Mouse (Mus musculus) kidney, postnatal 14 days (tissue): Measurements from ENCODE around the gene Mab21l1.

ENCODE experiments used
- DNase-seq: peaks from one replicate; pipeline ENCODE4 v3.0.0; 2022; ENCODE audit warnings: mixed read lengths

Gene Mab21l1

DNA sequence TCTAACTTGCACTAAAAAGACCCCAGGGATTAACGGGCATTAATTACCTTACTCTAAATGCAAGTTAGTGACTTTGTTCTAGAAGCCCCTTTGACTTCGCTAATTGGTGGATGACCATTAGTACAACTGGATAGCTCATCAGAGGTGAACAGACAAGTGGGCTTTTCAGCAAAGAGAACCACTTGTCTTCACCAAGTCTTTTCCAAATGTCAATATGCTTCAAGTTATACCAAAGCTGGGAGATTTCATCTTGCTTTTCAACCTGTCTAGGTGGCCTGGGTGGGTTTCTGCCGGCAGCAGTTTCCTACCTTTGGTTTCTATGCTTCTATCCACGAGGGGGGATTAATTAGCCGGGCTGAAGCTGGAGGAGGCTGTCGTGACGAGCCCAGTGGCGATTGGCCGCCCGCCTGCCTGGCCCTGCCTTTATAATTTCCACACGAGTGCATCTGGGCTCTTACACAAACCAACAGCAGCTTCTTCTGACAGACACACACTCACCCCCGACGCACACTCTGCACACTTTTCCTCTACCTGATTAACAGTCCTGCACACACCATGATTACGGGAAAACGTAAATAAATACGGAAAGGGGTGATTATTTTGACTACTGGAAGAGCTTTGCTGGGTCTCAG is at the start of gene Mab21l1:
Gene Mab21l1, plus strand, starts transcription at position 455 of the 632 bp plus-strand sequence.
- DNase-seq, result peak; percentile 16

GRCm38 (mm10) chr3:55733665-55734064 is 48.6 kb upstream of the Mab21l1 start:
- DNase-seq, result no peak

GRCm38 (mm10) chr3:55741428-55741827 is 40.9 kb upstream of the Mab21l1 start:
- no peak for DNase-seq

- DNase-seq, result no peak
Measured at GRCm38 (mm10) chr3:55742218-55742617, 40.1 kb upstream of the Mab21l1 start.

- no peak for DNase-seq
Measured at GRCm38 (mm10) chr3:55742654-55743053, 39.7 kb upstream of the Mab21l1 start.

GRCm38 (mm10) chr3:55743885-55744284 is 38.4 kb upstream of the Mab21l1 start:
- DNase-seq, result no peak

- DNase-seq, result no peak
Measured at GRCm38 (mm10) chr3:55750445-55751065, 31.8 kb upstream of the Mab21l1 start.

DNA sequence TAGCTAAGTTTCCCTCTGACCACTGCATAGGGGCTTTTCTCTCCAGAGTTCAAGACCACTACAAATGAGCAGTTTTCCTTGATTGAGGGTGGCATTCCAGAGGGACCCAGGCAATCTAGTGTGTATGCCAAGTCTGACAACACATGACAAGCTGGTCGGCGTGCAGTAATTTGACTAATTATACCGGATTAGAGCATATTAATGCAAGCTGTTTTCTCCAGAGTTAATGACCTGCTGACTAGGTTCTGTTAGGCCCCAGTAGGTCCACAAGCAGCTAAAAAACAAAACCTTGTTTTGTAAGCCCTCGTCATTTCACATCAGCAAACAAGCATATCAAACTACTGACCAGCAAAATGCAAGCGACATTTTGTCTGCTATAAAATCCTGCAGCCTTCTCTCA is 30.9 kb upstream of the Mab21l1 start:
- DNase-seq, result no peak

- DNase-seq, result no peak
Measured at GRCm38 (mm10) chr3:55752558-55752957, 29.8 kb upstream of the Mab21l1 start.

DNA sequence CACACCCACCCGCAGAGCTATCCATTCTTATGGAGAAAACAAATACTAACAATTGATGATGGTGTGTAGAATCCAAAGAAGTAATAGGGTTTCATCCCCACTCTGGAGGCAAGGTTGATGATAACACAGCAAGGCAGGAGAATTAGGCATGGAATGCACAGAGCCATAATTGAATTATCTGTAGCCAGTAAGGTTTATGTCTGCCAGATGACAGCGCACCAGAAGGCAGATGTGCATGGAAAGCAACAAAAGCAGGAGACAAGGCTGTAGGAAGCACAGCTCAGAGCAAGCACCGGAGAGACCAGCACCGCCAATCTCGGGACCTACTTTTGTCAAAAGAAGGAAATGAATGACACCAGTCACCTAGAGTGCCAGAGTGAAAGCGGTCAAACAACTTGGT is 28.4 kb upstream of the Mab21l1 start:
- DNase-seq, result no peak

GRCm38 (mm10) chr3:55754981-55755608 is 27.2 kb upstream of the Mab21l1 start:
- DNase-seq, result no peak

GRCm38 (mm10) chr3:55755805-55756601 is 26.3 kb upstream of the Mab21l1 start:
- no peak for DNase-seq

DNA sequence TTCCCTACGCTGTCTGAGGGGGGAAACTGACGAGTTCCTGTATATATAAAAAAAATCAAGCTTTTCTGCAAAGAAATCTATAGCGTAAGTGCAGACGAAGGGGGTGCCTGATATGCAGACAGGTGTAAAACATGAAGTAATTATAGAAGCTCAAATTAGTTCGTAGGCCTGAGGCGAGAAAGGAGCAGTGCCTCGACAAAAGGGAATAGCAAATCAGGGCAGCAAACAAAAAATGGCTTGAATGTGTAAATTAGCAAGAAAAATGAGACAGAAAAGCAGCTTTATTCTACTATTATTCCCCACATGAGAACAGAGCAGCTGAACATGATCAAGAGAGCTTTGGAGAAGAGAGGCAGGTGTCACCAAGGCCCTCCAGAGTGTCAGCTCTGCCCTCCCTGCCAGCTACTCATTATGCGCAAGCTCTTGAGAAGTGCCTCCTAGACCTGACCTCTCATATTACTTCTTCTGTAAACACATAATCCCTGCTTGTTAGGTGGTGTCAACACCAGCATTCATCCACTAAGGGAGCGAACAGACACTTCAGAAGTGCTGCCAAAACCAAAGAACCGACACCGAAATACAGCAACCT is 25.6 kb upstream of the Mab21l1 start:
- DNase-seq, result no peak

- DNase-seq, result peak; percentile 4
Measured at GRCm38 (mm10) chr3:55758297-55758696, 24.0 kb upstream of the Mab21l1 start.

GRCm38 (mm10) chr3:55763591-55763990 is 18.7 kb upstream of the Mab21l1 start:
- no peak for DNase-seq

- DNase-seq, result no peak
Measured at GRCm38 (mm10) chr3:55768654-55769053, 13.7 kb upstream of the Mab21l1 start.

DNA sequence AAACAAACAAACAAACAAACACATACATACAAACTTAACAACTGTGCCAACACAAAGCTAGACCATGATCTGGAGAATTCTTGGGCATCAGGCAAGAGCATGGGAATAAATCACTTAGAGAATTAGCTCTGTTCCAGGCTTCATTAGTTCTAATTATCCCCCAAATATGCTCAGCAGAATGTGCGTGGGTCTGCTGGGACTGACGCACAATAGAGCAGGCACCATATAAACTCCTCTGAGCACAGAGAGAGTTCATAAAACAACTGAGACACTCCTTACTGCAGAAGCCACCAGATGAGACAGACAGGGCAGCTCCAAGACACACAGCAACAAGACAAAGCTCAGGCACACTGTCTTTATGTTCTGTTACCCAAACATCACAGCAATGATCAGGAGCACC is 13.0 kb upstream of the Mab21l1 start:
- DNase-seq, result no peak

DNA sequence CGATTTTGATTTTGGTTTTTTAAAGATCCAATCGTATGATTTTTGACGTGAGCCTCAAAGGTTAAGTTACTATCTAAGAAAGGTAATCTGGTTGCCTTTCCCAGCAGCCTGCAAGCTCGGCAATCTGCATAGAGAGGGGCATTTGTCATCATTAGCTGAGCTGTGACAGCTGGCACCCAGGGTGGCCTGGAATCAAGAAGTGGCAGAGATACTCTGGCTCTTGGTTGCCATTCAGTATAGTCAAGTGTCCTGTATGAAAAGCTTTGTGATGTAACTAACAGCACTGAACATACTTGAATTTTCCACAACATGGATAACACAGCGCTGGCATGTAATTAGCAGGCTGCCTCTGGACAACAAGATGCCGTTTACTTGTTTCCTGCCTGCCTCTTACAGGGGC is 8.1 kb upstream of the Mab21l1 start:
- no peak for DNase-seq

- DNase-seq, result no peak
Measured at GRCm38 (mm10) chr3:55775245-55775644, 7.1 kb upstream of the Mab21l1 start.

DNA sequence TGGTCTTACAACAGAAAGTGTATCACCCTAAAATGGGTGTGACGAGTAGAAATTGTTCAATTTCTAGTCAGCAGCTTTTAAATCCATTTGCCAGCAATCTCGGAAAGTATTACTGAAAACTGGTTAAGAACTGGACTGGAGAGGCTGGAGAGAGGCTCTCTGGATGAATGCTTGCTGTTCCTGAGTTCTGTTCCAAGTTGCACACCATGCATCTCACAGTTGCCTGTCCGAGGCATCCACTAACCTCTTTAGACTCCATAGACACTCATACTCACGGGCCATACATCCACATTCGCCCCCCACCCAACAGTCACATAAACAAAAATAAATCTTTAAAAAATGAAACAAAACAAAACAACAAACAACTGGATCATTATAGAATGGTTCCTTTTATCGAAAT is 6.6 kb upstream of the Mab21l1 start:
- no peak for DNase-seq

DNA sequence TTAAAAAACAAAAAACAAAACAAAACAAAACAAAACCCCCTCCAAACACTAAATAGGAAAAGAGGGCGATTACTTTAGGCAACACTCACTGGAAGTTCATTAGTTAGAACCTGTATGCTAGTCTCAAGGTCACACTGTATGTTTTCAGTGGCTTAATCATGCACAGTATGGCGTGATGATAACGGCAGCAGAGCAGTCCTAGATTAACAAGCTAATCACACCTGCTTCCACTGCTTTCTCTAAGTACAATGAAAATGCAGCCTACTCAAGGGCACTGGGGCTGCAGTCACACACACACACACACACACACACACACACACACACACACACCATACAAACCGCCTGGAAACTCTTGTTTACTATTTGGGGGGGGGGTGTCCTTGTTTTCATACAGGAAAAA is 4.8 kb upstream of the Mab21l1 start:
- no peak for DNase-seq

GRCm38 (mm10) chr3:55778764-55779730 is 3.3 kb upstream of the Mab21l1 start:
- no peak for DNase-seq
